Mouse (Mus musculus) myocyte (in vitro differentiated cells): Measurements from ENCODE around the gene 1810010H24Rik.

ENCODE experiments used
- CEBPB ChIP-seq: IDR thresholded peaks from 2 replicates; pipeline ENCODE4 v1.6.1; 2011; ENCODE audit warnings: mild to moderate bottlenecking, moderate library complexity; ENCODE audit not compliant: poor library complexity, insufficient read depth, severe bottlenecking
- E2F4 ChIP-seq: IDR thresholded peaks from one replicate; pipeline ENCODE4 v1.6.1; 2011; ENCODE audit warnings: mild to moderate bottlenecking, control low read depth, moderate library complexity; ENCODE audit not compliant: insufficient read depth
- MAX ChIP-seq: IDR thresholded peaks from one replicate; pipeline ENCODE4 v1.6.1; 2011; ENCODE audit warnings: low read depth, mild to moderate bottlenecking, control low read depth
- MYOG ChIP-seq, 3 experiments: IDR thresholded peaks; one replicate each; pipeline ENCODE4 v1.6.1; 2011; ENCODE audit warnings: control low read depth in 2 of 3, low read depth in 2 of 3, mild to moderate bottlenecking in 2 of 3; ENCODE audit not compliant: insufficient read length in 2 of 3, control insufficient read depth in 1 of 3, insufficient read depth in 1 of 3
- POLR2A ChIP-seq: IDR thresholded peaks from one replicate; pipeline ENCODE4 v1.6.1; 2011; ENCODE audit warnings: low read depth, mild to moderate bottlenecking, control low read depth, moderate library complexity; ENCODE audit not compliant: insufficient read length
- POLR2AphosphoS2 ChIP-seq: IDR thresholded peaks from one replicate; pipeline ENCODE4 v1.6.1; 2011; ENCODE audit warnings: low read depth, control low read depth; ENCODE audit not compliant: insufficient read length
- REST ChIP-seq: IDR thresholded peaks from one replicate; pipeline ENCODE4 v1.6.1; 2011; ENCODE audit warnings: mild to moderate bottlenecking, control low read depth, moderate library complexity; ENCODE audit not compliant: insufficient read depth, insufficient read length
- SRF ChIP-seq: IDR thresholded peaks from one replicate; pipeline ENCODE4 v1.6.1; 2011; ENCODE audit warnings: low read depth; ENCODE audit not compliant: control insufficient read depth, insufficient read length
- TCF12 ChIP-seq: IDR thresholded peaks from one replicate; pipeline ENCODE4 v1.6.1; 2011; ENCODE audit warnings: mild to moderate bottlenecking, control low read depth; ENCODE audit not compliant: poor library complexity, insufficient read depth, severe bottlenecking
- TCF3 ChIP-seq: IDR thresholded peaks from one replicate; pipeline ENCODE4 v1.6.1; 2011; ENCODE audit warnings: low read depth, control low read depth; ENCODE audit not compliant: insufficient read length
- USF1 ChIP-seq: IDR thresholded peaks from one replicate; pipeline ENCODE4 v1.6.1; 2011; ENCODE audit warnings: low read depth, mild to moderate bottlenecking, control low read depth, moderate library complexity

- no peak for TF ChIP-seq REST
- TF ChIP-seq SRF = no peak
- no peak for TF ChIP-seq POLR2A
- TF ChIP-seq USF1 = no peak
- no peak for TF ChIP-seq MAX
- no peak for TF ChIP-seq E2F4
- no peak for TF ChIP-seq CEBPB
- TF ChIP-seq TCF12 = no peak
- TF ChIP-seq POLR2AphosphoS2 = no peak
- TF ChIP-seq MYOG (IDR thresholded peaks at IDR 0.05; ENCODE audit: control insufficient read depth in 1 of 3, insufficient read depth in 1 of 3, insufficient read length in 2 of 3, low read depth in 2 of 3) = no peak
- TF ChIP-seq TCF3 = no peak
These were observed 1.1 kb upstream of the 1810010H24Rik start for GRCm38 (mm10) chr11:107024406-107024805.
